13 mouse cellular contexts compared by ENCODE assay signal in the genomic region with DNA sequence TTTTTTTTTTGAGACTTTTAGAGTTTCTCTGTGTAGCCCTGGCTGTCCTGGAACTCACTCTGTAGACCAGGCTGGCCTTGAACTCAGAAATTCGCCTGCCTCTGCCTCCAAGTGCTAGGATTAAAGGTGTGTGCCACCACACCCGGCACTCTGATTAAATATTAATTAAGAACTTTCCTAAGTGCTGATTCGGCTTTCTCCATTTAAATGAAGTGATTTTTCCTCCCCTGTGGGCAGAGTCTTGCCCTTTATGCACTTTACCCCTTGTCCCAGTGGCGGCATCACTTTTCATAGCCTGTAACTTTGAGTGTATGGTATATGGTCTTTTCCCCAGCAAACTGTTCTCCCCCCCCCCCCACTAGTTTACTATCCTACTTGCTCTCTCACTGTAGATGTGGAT. TPM values are rescaled to one million over a fixed set of nuclear protein-coding genes. Genes with fewer than 3 reads are reported as not detected.
DNase-seq lines count a peak whose midpoint lies in the region; ATAC-seq and TF ChIP-seq lines count a peak whose summit lies in the region.
"Had no signal": no experiment of that assay in that cellular context is flagged by ENCODE, and none has a peak within 500 bp of the region (broad histone marks: within the 10 kb centered on the region; RNA-seq: fewer than 3 reads in every experiment).

No protein-coding gene starts in this region.

- no peak overlapping the region for H3K4me3 ChIP-seq in hindbrain, embryonic 14.5 days (replicated peaks; ENCODE audit: low read length)
- H3K4me3 ChIP-seq in hindbrain, embryonic 16.5 days (ENCODE audit: low read length) = no peak overlapping the region
- no peak overlapping the region for H3K4me3 ChIP-seq in liver, adult 2 months (ENCODE audit: insufficient read depth, low read depth, low read length)
- H3K4me3 ChIP-seq in midbrain, embryonic 16.5 days (ENCODE audit: low read depth, low read length) = no peak overlapping the region
- H3K4me3 ChIP-seq: forebrain, embryonic 15.5 days; heart, embryonic 10.5 days had no signal

- no peak overlapping the region for H3K27ac ChIP-seq in hindbrain, embryonic 14.5 days
- H3K27ac ChIP-seq in hindbrain, embryonic 16.5 days (ENCODE audit: low read depth, low read length) = no peak overlapping the region
- peak overlapping the region; percentile 11 for H3K27ac ChIP-seq in liver, adult 2 months (replicated peaks; ENCODE audit: insufficient read depth, low read depth, low read length)
- H3K27ac ChIP-seq in midbrain, embryonic 16.5 days (ENCODE audit: low read length) = no peak overlapping the region
- H3K27ac ChIP-seq: embryonic facial prominence, embryonic 12.5 days; forebrain, embryonic 15.5 days; heart, embryonic 10.5 days had no signal

- no peak for TF ChIP-seq POLR2A in liver, adult 2 months (IDR thresholded peaks at IDR 0.05; ENCODE audit: extremely low read depth, insufficient read depth, low read length)

- 86% methylated on average over 4 of the region's 4 CpGs for WGBS in hindbrain, embryonic 14.5 days
- 83% methylated on average over 4 of the region's 4 CpGs for WGBS in hindbrain, embryonic 16.5 days
- 24% methylated on average over 4 of the region's 4 CpGs for WGBS in liver, adult 2 months
- 86% methylated on average over 4 of the region's 4 CpGs for WGBS in midbrain, embryonic 16.5 days

- no peaks in the 10 kb centered on the region for H3K27me3 ChIP-seq in hindbrain, embryonic 14.5 days (ENCODE audit: control insufficient read depth, insufficient read depth, low read length)
- no peaks in the 10 kb centered on the region for H3K27me3 ChIP-seq in hindbrain, embryonic 16.5 days (replicated peaks; ENCODE audit: control insufficient read depth, insufficient read depth, low read length)
- no peaks in the 10 kb centered on the region for H3K27me3 ChIP-seq in liver, adult 2 months (ENCODE audit: control insufficient read depth, insufficient read depth, low read length)
- H3K27me3 ChIP-seq in midbrain, embryonic 16.5 days (ENCODE audit: control insufficient read depth, insufficient read depth, low read depth, low read length) = no peaks in the 10 kb centered on the region
- H3K27me3 ChIP-seq: embryonic facial prominence, embryonic 12.5 days; forebrain, embryonic 15.5 days had no signal

- no peak for TF ChIP-seq CTCF in liver, adult 2 months (IDR thresholded peaks at IDR 0.05; ENCODE audit: low read depth, low read length)

- H3K9me3 ChIP-seq in hindbrain, embryonic 14.5 days (ENCODE audit: control insufficient read depth, low read length) = no peaks in the 10 kb centered on the region
- H3K9me3 ChIP-seq in hindbrain, embryonic 16.5 days (ENCODE audit: control insufficient read depth, low read length) = no peaks in the 10 kb centered on the region
- H3K9me3 ChIP-seq in midbrain, embryonic 16.5 days (replicated peaks; ENCODE audit: control insufficient read depth, low read length, poor library complexity, severe bottlenecking) = no peaks in the 10 kb centered on the region
- H3K9me3 ChIP-seq: embryonic facial prominence, embryonic 12.5 days; forebrain, embryonic 15.5 days; heart, embryonic 10.5 days had no signal

- peaks cover 26% of the 10 kb centered on the region for H3K79me2 ChIP-seq in liver, adult 2 months (ENCODE audit: control insufficient read depth, insufficient read depth, low read length)

- ATAC-seq in hindbrain, embryonic 14.5 days (ENCODE audit: low FRiP score) = peak; percentile 52; the same call in 1 of the 2 replicates
- no peak for ATAC-seq in hindbrain, embryonic 16.5 days
- no peak for ATAC-seq in midbrain, embryonic 16.5 days

- peaks cover 80% of the 10 kb centered on the region for H3K36me3 ChIP-seq in hindbrain, embryonic 14.5 days (replicated peaks; ENCODE audit: control insufficient read depth, insufficient read depth)
- H3K36me3 ChIP-seq in hindbrain, embryonic 16.5 days (ENCODE audit: control insufficient read depth, insufficient read depth, low read length) = peaks cover 22% of the 10 kb centered on the region
- H3K36me3 ChIP-seq in liver, adult 2 months (ENCODE audit: control insufficient read depth, insufficient read depth, low read length) = peaks cover 33% of the 10 kb centered on the region
- peaks cover 24% of the 10 kb centered on the region for H3K36me3 ChIP-seq in midbrain, embryonic 16.5 days (ENCODE audit: control insufficient read depth, insufficient read depth, low read length)

- no peak overlapping the region for H3K9ac ChIP-seq in hindbrain, embryonic 14.5 days
- no peak overlapping the region for H3K9ac ChIP-seq in hindbrain, embryonic 16.5 days (ENCODE audit: low read depth, low read length)
- no peak overlapping the region for H3K9ac ChIP-seq in liver, adult 2 months (ENCODE audit: low read depth, low read length)
- H3K9ac ChIP-seq in midbrain, embryonic 16.5 days (ENCODE audit: low read depth, low read length) = no peak overlapping the region
- H3K9ac ChIP-seq: forebrain, embryonic 15.5 days had no signal

- peaks cover 29% of the 10 kb centered on the region for H3K4me1 ChIP-seq in hindbrain, embryonic 14.5 days (replicated peaks; ENCODE audit: control insufficient read depth, insufficient read depth, low read length)
- peaks cover 24% of the 10 kb centered on the region for H3K4me1 ChIP-seq in hindbrain, embryonic 16.5 days (ENCODE audit: control insufficient read depth, insufficient read depth, low read depth, low read length)
- H3K4me1 ChIP-seq in liver, adult 2 months (ENCODE audit: control insufficient read depth, insufficient read depth, low read length) = peaks cover 25% of the 10 kb centered on the region
- H3K4me1 ChIP-seq in midbrain, embryonic 16.5 days (ENCODE audit: control insufficient read depth, insufficient read depth, low read length) = peaks cover 31% of the 10 kb centered on the region

- H3K4me2 ChIP-seq in hindbrain, embryonic 14.5 days (replicated peaks) = no peak overlapping the region
- H3K4me2 ChIP-seq in hindbrain, embryonic 16.5 days (ENCODE audit: low read length) = no peak overlapping the region
- no peak overlapping the region for H3K4me2 ChIP-seq in midbrain, embryonic 16.5 days (ENCODE audit: low read length)
- H3K4me2 ChIP-seq: embryonic facial prominence, embryonic 12.5 days; forebrain, embryonic 15.5 days had no signal

- no peak for DNase-seq in hindbrain, embryonic 14.5 days (ENCODE audit: low spot score)
- peak; percentile 39 to 62 for DNase-seq in kidney, adult 8-10 months
- no peak for DNase-seq in kidney, postnatal 10 days
- DNase-seq in liver, adult 2 months (ENCODE audit: extremely low read depth, low read depth, low spot score) = peak; percentile 42
- no peak for DNase-seq in liver
- DNase-seq in adrenal gland, postnatal 25 days = no peak

RNA-seq across cellular contexts. Expression of a gene that starts 4.7 kb away (rescaled TPM):
- 15.8 and 18.1 TPM in 2 replicates for polyA plus RNA-seq in hindbrain, embryonic 14.5 days (2014; fragmentation: Nextera tagmentation; extraction: Ambion mirVana)
- polyA plus RNA-seq in hindbrain, embryonic 16.5 days (2015; fragmentation: Nextera tagmentation; extraction: Ambion mirVana) = 20.5 and 24.8 TPM in 2 replicates
- total RNA-seq in liver, adult 2 months (2014; rRNA removed) = 5.3 and 6.2 TPM in 2 replicates
- 10.1 and 18.4 TPM in 2 replicates for polyA plus RNA-seq in liver, adult 2 months (2012; rRNA removed)
- 17.9 and 24.1 TPM in 2 replicates for total RNA-seq in adrenal gland, postnatal 25 days (2021)
- 20.5 and 23.2 TPM in 2 replicates for polyA plus RNA-seq in midbrain, embryonic 16.5 days (2015; fragmentation: Nextera tagmentation; extraction: Ambion mirVana)

RNA-seq across cellular contexts. Expression of a gene that starts 5.1 kb away (rescaled TPM):
- 17.0 and 18.5 TPM in 2 replicates for polyA plus RNA-seq in hindbrain, embryonic 14.5 days (2014; fragmentation: Nextera tagmentation; extraction: Ambion mirVana)
- 22.7 and 28.9 TPM in 2 replicates for polyA plus RNA-seq in hindbrain, embryonic 16.5 days (2015; fragmentation: Nextera tagmentation; extraction: Ambion mirVana)
- 6.8 and 9.3 TPM in 2 replicates for total RNA-seq in liver, adult 2 months (2014; rRNA removed)
- polyA plus RNA-seq in liver, adult 2 months (2012; rRNA removed) = 7.0 and 7.2 TPM in 2 replicates
- total RNA-seq in adrenal gland, postnatal 25 days (2021) = 22.7 and 22.8 TPM in 2 replicates
- polyA plus RNA-seq in midbrain, embryonic 16.5 days (2015; fragmentation: Nextera tagmentation; extraction: Ambion mirVana) = 24.9 and 28.6 TPM in 2 replicates

RNA-seq across cellular contexts. Expression of a gene that starts 13.3 kb away (rescaled TPM):
- polyA plus RNA-seq in hindbrain, embryonic 14.5 days (2014; fragmentation: Nextera tagmentation; extraction: Ambion mirVana) = 48.7 and 56.4 TPM in 2 replicates
- 49.1 and 52.4 TPM in 2 replicates for polyA plus RNA-seq in hindbrain, embryonic 16.5 days (2015; fragmentation: Nextera tagmentation; extraction: Ambion mirVana)
- total RNA-seq in liver, adult 2 months (2014; rRNA removed) = not detected in 2 replicates
- not detected in 2 replicates for polyA plus RNA-seq in liver, adult 2 months (2012; rRNA removed)
- not detected in 2 replicates for total RNA-seq in adrenal gland, postnatal 25 days (2021)
- polyA plus RNA-seq in midbrain, embryonic 16.5 days (2015; fragmentation: Nextera tagmentation; extraction: Ambion mirVana) = 42.5 and 44.4 TPM in 2 replicates
- total RNA-seq: gastrocnemius, adult 8-10 months; heart, adult 18-20 months had no signal

RNA-seq across cellular contexts. Expression of a gene that starts 15.9 kb away (rescaled TPM):
- 50.0 and 53.5 TPM in 2 replicates for polyA plus RNA-seq in hindbrain, embryonic 14.5 days (2014; fragmentation: Nextera tagmentation; extraction: Ambion mirVana)
- polyA plus RNA-seq in hindbrain, embryonic 16.5 days (2015; fragmentation: Nextera tagmentation; extraction: Ambion mirVana) = 48.3 and 49.1 TPM in 2 replicates
- total RNA-seq in liver, adult 2 months (2014; rRNA removed) = 84.6 and 96.6 TPM in 2 replicates
- polyA plus RNA-seq in liver, adult 2 months (2012; rRNA removed) = 35.3 and 37.9 TPM in 2 replicates
- 113 and 156 TPM in 2 replicates for total RNA-seq in adrenal gland, postnatal 25 days (2021)
- polyA plus RNA-seq in midbrain, embryonic 16.5 days (2015; fragmentation: Nextera tagmentation; extraction: Ambion mirVana) = 47.8 and 51.6 TPM in 2 replicates

RNA-seq across cellular contexts. Expression of a gene that starts 29.1 kb away (rescaled TPM):
- 163 and 179 TPM in 2 replicates for polyA plus RNA-seq in hindbrain, embryonic 14.5 days (2014; fragmentation: Nextera tagmentation; extraction: Ambion mirVana)
- 79.7 and 110 TPM in 2 replicates for polyA plus RNA-seq in hindbrain, embryonic 16.5 days (2015; fragmentation: Nextera tagmentation; extraction: Ambion mirVana)
- total RNA-seq in liver, adult 2 months (2014; rRNA removed) = 58.8 and 64.5 TPM in 2 replicates
- 74.7 and 87.3 TPM in 2 replicates for polyA plus RNA-seq in liver, adult 2 months (2012; rRNA removed)
- 173 and 198 TPM in 2 replicates for total RNA-seq in adrenal gland, postnatal 25 days (2021)
- 144 and 154 TPM in 2 replicates for polyA plus RNA-seq in midbrain, embryonic 16.5 days (2015; fragmentation: Nextera tagmentation; extraction: Ambion mirVana)

Comparison
In these comparisons a context has a peak if more than half of its experiments do, and no peak if none do; other contexts are left out.
1. DNase-seq: peak in kidney, adult 8-10 months (2 of 2) and liver, adult 2 months (single experiment); none in hindbrain, embryonic 14.5 days (single experiment), kidney, postnatal 10 days (single experiment), liver (single experiment) and adrenal gland, postnatal 25 days (single experiment).
2. RNA of a gene that starts 13.3 kb away (polyA plus RNA-seq): 48.7 to 56.4 TPM in hindbrain, embryonic 14.5 days, 49.1 to 52.4 TPM in hindbrain, embryonic 16.5 days and 42.5 to 44.4 TPM in midbrain, embryonic 16.5 days; not detected in liver, adult 2 months; every median in the first group is over 10 times any median in the second.